Mouse (Mus musculus): ENCODE results near the gene Grsf1. TPM values are rescaled to one million over a fixed set of nuclear protein-coding genes. Genes with fewer than 3 reads are reported as not detected.

The Grsf1 gene
- polyA plus RNA-seq (2014; fragmentation: Illumina TruSeq; extraction: RNeasy Lipid Tissue Mini Kit (QIAGEN cat#74804)) = 356 TPM

DNA sequence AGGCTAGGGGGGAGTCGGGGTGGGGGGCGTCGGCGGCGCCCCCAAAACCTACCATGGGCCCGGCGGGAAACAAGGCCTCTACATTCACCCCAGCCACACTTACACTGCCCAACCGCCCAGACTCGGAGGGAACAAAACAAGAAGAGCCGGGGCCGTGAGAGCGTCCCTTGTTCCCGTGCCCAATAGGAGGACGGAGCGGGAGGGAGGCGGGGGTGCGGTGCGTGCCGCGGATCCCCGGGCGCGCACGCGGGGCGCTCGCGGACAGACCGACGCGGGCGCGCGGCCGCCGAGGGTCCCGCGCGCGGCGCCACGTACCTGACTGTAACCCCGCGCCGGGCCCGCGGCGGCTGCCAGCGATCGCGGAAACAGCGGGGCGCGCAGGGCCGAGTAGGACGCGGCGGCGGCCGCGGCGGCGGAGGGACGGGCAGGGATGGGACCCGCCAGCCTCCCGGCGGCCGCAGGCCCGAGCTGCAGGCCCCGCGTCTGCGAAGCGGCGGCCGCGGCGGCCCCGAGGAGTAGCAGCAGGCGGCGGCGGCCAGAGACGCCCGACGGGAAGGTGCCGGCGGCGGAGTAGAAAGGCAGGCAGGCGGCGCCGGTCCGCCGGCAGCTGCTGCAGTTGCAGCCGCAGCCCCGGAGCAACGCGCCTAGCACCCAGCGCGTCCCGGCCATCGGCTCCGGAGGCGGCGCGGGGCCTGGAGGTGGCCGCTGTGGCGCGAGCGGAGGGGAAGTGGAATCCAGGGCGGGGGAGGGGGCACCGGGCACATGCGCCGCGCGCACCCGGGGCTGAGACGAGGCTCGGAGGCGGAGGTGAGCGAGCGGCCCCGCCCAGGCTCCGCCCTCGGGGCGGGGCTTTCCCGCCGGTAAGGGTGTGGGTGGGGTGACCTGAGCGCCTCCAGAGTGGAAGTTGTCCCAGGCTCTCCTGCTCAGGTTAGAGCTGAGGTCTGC is at the start of gene Grsf1:
Gene Grsf1, minus strand, starts transcription at position 729 of the 945 bp plus-strand sequence.

DNA sequence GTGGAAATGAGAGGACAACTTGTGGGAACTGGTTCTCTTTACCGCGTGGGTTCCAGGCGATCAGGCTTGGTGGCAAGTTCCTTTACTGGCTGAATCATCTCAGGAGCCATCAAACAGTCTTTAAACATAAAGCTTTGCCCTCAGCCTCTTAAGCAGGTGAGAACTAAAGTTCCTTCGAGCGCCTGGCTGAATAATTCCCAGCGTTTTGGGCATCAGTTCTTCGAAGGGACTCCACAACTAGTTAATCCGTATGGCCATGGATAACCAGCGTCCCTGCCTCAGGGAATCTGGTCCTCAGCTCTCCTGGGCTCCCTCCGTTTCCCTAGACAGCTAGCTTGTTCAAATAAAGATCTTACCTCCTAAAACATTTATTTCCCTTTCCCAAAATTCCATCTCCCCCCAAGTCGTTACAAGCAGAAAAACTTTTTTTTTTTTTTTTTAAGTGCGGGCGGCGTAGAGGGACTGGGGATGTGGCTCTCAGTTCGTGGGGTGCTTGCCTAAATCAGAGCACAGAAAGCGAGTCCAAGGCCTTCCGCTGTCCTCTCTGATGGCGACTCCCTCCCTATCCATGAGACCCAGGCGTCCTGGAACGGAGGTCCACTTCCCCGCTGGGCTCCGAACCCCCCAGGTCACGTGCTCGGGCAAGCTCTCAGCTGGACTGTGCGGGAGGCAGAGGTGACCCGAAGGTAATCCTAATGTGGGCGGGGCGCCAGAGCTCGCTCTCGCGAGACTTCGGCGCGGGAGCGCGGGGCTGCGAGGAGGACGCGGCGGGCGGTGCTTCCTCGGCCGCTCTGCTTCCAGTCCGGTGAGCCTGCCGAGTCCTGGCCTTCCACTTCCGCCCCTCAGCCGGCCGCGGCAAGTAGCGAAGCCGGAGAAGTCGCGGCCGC is 44.4 kb upstream of the Grsf1 start, which contains the start of gene Mob1b:
Gene Mob1b, plus strand, starts transcription at position 740 of the 887 bp plus-strand sequence.

Other genes starting within 250 kb of the Grsf1 start
- not detected for gene Ambn, start 220.2 kb downstream of the Grsf1 start, polyA plus RNA-seq (2014; fragmentation: Illumina TruSeq; extraction: RNeasy Lipid Tissue Mini Kit (QIAGEN cat#74804))
- not detected for gene Enam, start 188.2 kb downstream of the Grsf1 start, polyA plus RNA-seq (2014; fragmentation: Illumina TruSeq; extraction: RNeasy Lipid Tissue Mini Kit (QIAGEN cat#74804))
- 8.8 TPM for gene Jchain, start 148.3 kb downstream of the Grsf1 start, polyA plus RNA-seq (2014; fragmentation: Illumina TruSeq; extraction: RNeasy Lipid Tissue Mini Kit (QIAGEN cat#74804))
- gene Utp3, start 121.7 kb downstream of the Grsf1 start, polyA plus RNA-seq (2014; fragmentation: Illumina TruSeq; extraction: RNeasy Lipid Tissue Mini Kit (QIAGEN cat#74804)) = 99.1 TPM
- gene Rufy3, start 111.1 kb downstream of the Grsf1 start, polyA plus RNA-seq (2014; fragmentation: Illumina TruSeq; extraction: RNeasy Lipid Tissue Mini Kit (QIAGEN cat#74804)) = 45.0 TPM
- 124 TPM for gene Mob1b, start 44.7 kb upstream of the Grsf1 start, polyA plus RNA-seq (2014; fragmentation: Illumina TruSeq; extraction: RNeasy Lipid Tissue Mini Kit (QIAGEN cat#74804))
- gene Dck, start 88.8 kb upstream of the Grsf1 start, polyA plus RNA-seq (2014; fragmentation: Illumina TruSeq; extraction: RNeasy Lipid Tissue Mini Kit (QIAGEN cat#74804)) = 24.9 TPM
- 19.6 TPM for gene Slc4a4, start 210.6 kb upstream of the Grsf1 start, polyA plus RNA-seq (2014; fragmentation: Illumina TruSeq; extraction: RNeasy Lipid Tissue Mini Kit (QIAGEN cat#74804))

Measured in ovary, adult 10 weeks (tissue).